Mouse (Mus musculus) thymus, adult 2 months (tissue): ENCODE data around the gene Ptges2. TPM values are rescaled to one million over a fixed set of nuclear protein-coding genes. Genes with fewer than 3 reads are reported as not detected.

ENCODE experiments used
- DNase-seq: peaks from one replicate; pipeline ENCODE4 v3.0.0; 2021
- H3K27ac ChIP-seq: fragments of 200-500 bp; 2 replicates; pipeline ENCODE4 v1.5.1; 2012; ENCODE audit warnings: low read length, control low read depth; ENCODE audit not compliant: control insufficient read depth, insufficient read depth
- H3K27me3 ChIP-seq: fragments of 200-500 bp; 2 replicates; pipeline ENCODE4 v1.6.1; 2012; ENCODE audit warnings: mild to moderate bottlenecking, low read length, moderate library complexity, mixed read lengths; ENCODE audit not compliant: control insufficient read depth, insufficient read depth
- H3K36me3 ChIP-seq: fragments of 200-500 bp; 2 replicates; pipeline ENCODE4 v1.6.1; 2012; ENCODE audit warnings: mild to moderate bottlenecking, low read length, moderate library complexity; ENCODE audit not compliant: control insufficient read depth, insufficient read depth
- H3K4me1 ChIP-seq: fragments of 200-500 bp; replicated peaks from 2 replicates; pipeline ENCODE4 v1.6.1; 2012; ENCODE audit warnings: low read length; ENCODE audit not compliant: control insufficient read depth, insufficient read depth
- H3K4me3 ChIP-seq: fragments of 200-500 bp; 2 replicates; pipeline ENCODE4 v1.5.1; 2012; ENCODE audit warnings: mild to moderate bottlenecking, low read length, control low read depth, moderate library complexity; ENCODE audit not compliant: control insufficient read depth, insufficient read depth
- CTCF ChIP-seq: fragments of 200-500 bp; IDR thresholded peaks from 2 replicates; pipeline ENCODE4 v1.5.1; 2012; ENCODE audit warnings: mild to moderate bottlenecking, control low read depth, low read length, moderate library complexity, borderline replicate concordance; ENCODE audit not compliant: control insufficient read depth, poor library complexity, insufficient read depth; ENCODE audit errors: extremely low read depth
- POLR2A ChIP-seq: fragments of 200-500 bp; IDR thresholded peaks from 2 replicates; pipeline ENCODE4 v1.6.1; 2012; ENCODE audit warnings: mild to moderate bottlenecking, low read length, control low read depth, moderate library complexity; ENCODE audit not compliant: control insufficient read depth, poor library complexity, insufficient read depth; ENCODE audit errors: extremely low read depth
- WGBS: fragments of 180-500 bp; shearing (Covaris S2); methylation state at CpG from one replicate; pipeline ENCODE4 v1.1.7; 2018; 5-methylcytosine and 5-hydroxymethylcytosine counted together
- polyA plus RNA-seq: library from polyadenylated mRNA; depleted of rRNA; stranded (reverse); fragments of >200 nt; gene quantifications from 2 replicates; pipeline ENCODE4 v1.2.3, GENCODE M21; 2012; rRNA removed

The Ptges2 gene
- polyA plus RNA-seq, 1 experiment = 24.7 TPM

DNA sequence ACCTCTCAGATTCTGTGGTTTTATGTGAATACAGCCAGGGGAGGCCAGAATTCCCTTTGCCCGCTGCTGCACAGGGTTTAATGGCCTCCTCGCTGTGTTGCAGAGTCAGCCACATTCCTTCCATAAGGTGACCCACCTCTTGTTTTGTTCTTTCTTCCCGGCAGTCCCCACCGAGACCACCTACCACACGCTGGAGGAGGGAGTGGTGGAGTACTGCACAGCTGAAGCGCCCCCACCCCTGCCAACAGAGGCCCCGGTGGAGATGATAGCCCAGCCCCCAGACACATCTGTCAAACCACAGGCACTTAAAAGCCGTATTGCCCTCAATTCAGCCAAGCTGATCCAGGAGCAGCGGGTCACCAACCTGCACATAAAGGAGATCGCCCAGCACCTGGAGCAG lies 58.9 kb downstream of the Ptges2 start:
- 65% methylated on average over 10 of the region's 10 CpGs for WGBS
- DNase-seq = no peak
- Histone ChIP-seq H3K27me3 (no peaks in the 10 kb centered on the region), H3K27ac (no peak overlapping the region), H3K4me1 (peaks cover 27% of the 10 kb centered on the region), H3K4me3 (no peak overlapping the region), H3K36me3 (no peaks in the 10 kb centered on the region)
- no peak for TF ChIP-seq CTCF
- TF ChIP-seq POLR2A = no peak

DNA sequence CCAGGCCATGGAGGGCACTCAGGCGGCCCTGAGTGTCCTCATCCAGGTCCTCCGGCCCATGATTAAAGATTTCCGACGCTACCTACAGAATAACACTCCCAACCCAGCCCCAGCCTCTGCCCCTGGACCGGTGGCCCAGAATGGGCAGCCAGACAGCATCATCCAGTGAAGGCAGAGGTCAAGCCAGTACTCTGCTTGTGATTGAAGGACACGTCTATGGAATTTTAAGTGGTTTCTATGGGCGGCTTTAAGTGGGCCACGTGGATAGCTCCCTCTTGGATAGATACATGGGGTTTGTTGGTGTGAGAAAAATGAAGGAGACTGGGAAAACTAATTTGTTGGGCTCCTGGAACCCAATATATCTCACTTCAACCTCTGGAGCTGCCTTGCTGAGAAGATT lies 59.4 kb downstream of the Ptges2 start:
- no peaks in the 10 kb centered on the region for H3K27me3 ChIP-seq
- WGBS = 96% methylated on average over 8 of the region's 8 CpGs
- no peak for DNase-seq
- TF ChIP-seq CTCF (no peak), POLR2A (no peak)
- no peaks in the 10 kb centered on the region for H3K36me3 ChIP-seq
- H3K27ac ChIP-seq = no peak overlapping the region
- H3K4me3 ChIP-seq = no peak overlapping the region
- peaks cover 24% of the 10 kb centered on the region for H3K4me1 ChIP-seq

Other genes starting within 250 kb of the Ptges2 start
- gene Prrc2b, start 244.8 kb upstream of the Ptges2 start, polyA plus RNA-seq = 104 and 134 TPM in 2 replicates
- gene Pomt1, start 159.3 kb upstream of the Ptges2 start, polyA plus RNA-seq = 36.4 and 42.1 TPM in 2 replicates
- gene Uck1, start 135.7 kb upstream of the Ptges2 start, polyA plus RNA-seq = 109 and 127 TPM in 2 replicates
- gene Golga2, start 108.5 kb upstream of the Ptges2 start, polyA plus RNA-seq = 36.6 and 37.5 TPM in 2 replicates
- gene Swi5, start 107.8 kb upstream of the Ptges2 start, polyA plus RNA-seq = 147 and 168 TPM in 2 replicates
- 517 and 528 TPM in 2 replicates for gene Ciz1, start 43.6 kb upstream of the Ptges2 start, polyA plus RNA-seq
- gene Dnm1, start 42.6 kb upstream of the Ptges2 start, polyA plus RNA-seq = 10.7 and 12.1 TPM in 2 replicates
- 192 and 257 TPM in 2 replicates for gene 1110008P14Rik, start 14.0 kb upstream of the Ptges2 start, polyA plus RNA-seq
- 23.8 and 27.3 TPM in 2 replicates for gene Lcn2, start 7.6 kb upstream of the Ptges2 start, polyA plus RNA-seq
- gene Naif1, start 54.6 kb downstream of the Ptges2 start, polyA plus RNA-seq = 8.8 and 9.2 TPM in 2 replicates
- 25.3 and 29.3 TPM in 2 replicates for gene Slc25a25, start 55.5 kb downstream of the Ptges2 start, polyA plus RNA-seq
- gene Fam102a, start 139.4 kb downstream of the Ptges2 start, polyA plus RNA-seq = 57.4 and 66.7 TPM in 2 replicates
- gene Dpm2, start 175.0 kb downstream of the Ptges2 start, polyA plus RNA-seq = 158 and 173 TPM in 2 replicates
- gene Pip5kl1, start 178.9 kb downstream of the Ptges2 start, polyA plus RNA-seq = 0.92 and 1.1 TPM in 2 replicates
- gene 9430097D07Rik, start 179.8 kb downstream of the Ptges2 start, polyA plus RNA-seq = not detected in 2 replicates
- 29.3 and 34.1 TPM in 2 replicates for gene St6galnac4, start 191.2 kb downstream of the Ptges2 start, polyA plus RNA-seq
- gene St6galnac6, start 203.8 kb downstream of the Ptges2 start, polyA plus RNA-seq = 18.1 and 25.9 TPM in 2 replicates
- 3.6 and 23.5 TPM in 2 replicates for gene Ak1, start 225.9 kb downstream of the Ptges2 start, polyA plus RNA-seq